Mouse (Mus musculus) urinary bladder, postnatal 4 days (tissue): ENCODE measurements at regions not wholly inside any gene's neighbourhood (a gene's known extent, or its start where the extent isn't known, plus 50 kb on each side); places are given as distances from the start of the nearest gene placed in this dataset.

Experiments used
- DNase-seq, 2 experiments: peaks; one replicate each; pipeline ENCODE4 v3.0.0; 2021 to 2022; ENCODE audit warnings: low spot score in 2 of 2

GRCm38 (mm10) chr14:106365624-106366118 is 259.7 kb downstream of the Trim52 start:
- DNase-seq: no peak

- no peak for DNase-seq
These were observed 267.5 kb downstream of the Trim52 start for GRCm38 (mm10) chr14:106373451-106373850.

- DNase-seq: no peak
These were observed 273.6 kb downstream of the Trim52 start for GRCm38 (mm10) chr14:106379645-106380044.

GRCm38 (mm10) chr14:106387671-106388070 is 281.7 kb downstream of the Trim52 start:
- DNase-seq: no peak

- DNase-seq: no peak
These were observed 284.5 kb downstream of the Trim52 start for GRCm38 (mm10) chr14:106390546-106390945.

- DNase-seq: no peak
These were observed 288.0 kb downstream of the Trim52 start for GRCm38 (mm10) chr14:106393978-106394377.

GRCm38 (mm10) chr14:106412917-106413558 is 307.0 kb downstream of the Trim52 start:
- DNase-seq: no peak

- no peak for DNase-seq
These were observed 318.7 kb downstream of the Trim52 start for GRCm38 (mm10) chr14:106424714-106425113.

- no peak for DNase-seq
These were observed 322.6 kb downstream of the Trim52 start for GRCm38 (mm10) chr14:106428594-106428993.

- DNase-seq: peak; percentile 33 to 62
These were observed 333.3 kb downstream of the Trim52 start for GRCm38 (mm10) chr14:106439282-106439681.

- no peak for DNase-seq
These were observed 383.1 kb downstream of the Trim52 start for GRCm38 (mm10) chr14:106489074-106489473.

GRCm38 (mm10) chr14:106491389-106491788 is 385.4 kb downstream of the Trim52 start:
- no peak for DNase-seq

- DNase-seq: no peak
These were observed 394.5 kb downstream of the Trim52 start for GRCm38 (mm10) chr14:106500344-106501135.

- no peak for DNase-seq
These were observed 400.9 kb downstream of the Trim52 start for GRCm38 (mm10) chr14:106506921-106507320.

- no peak for DNase-seq
These were observed 412.8 kb downstream of the Trim52 start for GRCm38 (mm10) chr14:106518552-106519358.

- DNase-seq: no peak
These were observed 414.8 kb downstream of the Trim52 start for GRCm38 (mm10) chr14:106520808-106521207.

- DNase-seq: no peak
These were observed 444.2 kb downstream of the Trim52 start for GRCm38 (mm10) chr14:106550150-106550549.

- no peak for DNase-seq
These were observed 473.3 kb downstream of the Trim52 start for GRCm38 (mm10) chr14:106579281-106579680.

- DNase-seq: no peak
These were observed 475.9 kb downstream of the Trim52 start for GRCm38 (mm10) chr14:106581886-106582285.

- no peak for DNase-seq
These were observed 487.4 kb downstream of the Trim52 start for GRCm38 (mm10) chr14:106593352-106593751.

- DNase-seq: no peak
These were observed 488.0 kb downstream of the Trim52 start for GRCm38 (mm10) chr14:106593980-106594379.

GRCm38 (mm10) chr14:106607041-106607440 is 501.0 kb downstream of the Trim52 start:
- DNase-seq: no peak
